Mouse (Mus musculus) neutrophil, adult 59 days (primary cell): Measurements from ENCODE around the gene Thbs2. TPM values are rescaled to one million over a fixed set of nuclear protein-coding genes. Genes with fewer than 3 reads are reported as not detected.

Experiments used
- total RNA-seq, 2 experiments: library from RNA; stranded (reverse); gene quantifications; 1 replicate in 1 of 2; 2 replicates in 1 of 2; pipeline ENCODE4 v1.2.4; 2023

Gene Thbs2
- under 1 TPM in 1 of 2 experiments, not detected in 1; 0.07 TPM for total RNA-seq

DNA sequence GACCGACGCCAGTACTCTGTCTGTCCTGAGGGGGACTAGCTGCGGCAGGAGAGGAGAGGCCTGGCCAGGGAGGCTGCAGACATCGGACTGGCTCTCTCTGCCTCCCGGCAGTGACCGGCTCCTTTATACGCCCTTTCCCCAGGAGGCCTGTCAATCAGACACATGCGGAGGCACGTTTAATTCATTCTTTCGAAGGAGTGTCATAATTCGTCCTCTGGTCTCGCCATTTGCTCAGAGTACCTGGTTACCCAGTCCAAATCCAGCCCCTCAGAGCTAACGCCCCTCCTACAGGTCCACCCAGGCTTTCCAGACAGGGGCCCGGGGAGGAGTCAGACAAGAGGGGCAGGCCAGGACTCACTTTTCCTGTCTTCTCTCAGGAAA lies at the start of gene Thbs2:
TSS of gene Thbs2 (minus strand) at position 242 of the 381 bp plus-strand sequence.

Other genes starting within 250 kb of the Thbs2 start
- under 1 TPM in 1 of 2 experiments, not detected in 1; 0.67 TPM for gene Wdr27, start 248.9 kb upstream of the Thbs2 start, total RNA-seq
- 10 to 100 TPM; 19.9 to 20.8 TPM for gene 1600012H06Rik, start 248.9 kb upstream of the Thbs2 start, total RNA-seq